Mouse (Mus musculus) C2C12 (cell line): ENCODE measurements around the gene Zglp1.

Source experiments
- CEBPB ChIP-seq: IDR thresholded peaks from one replicate; pipeline ENCODE4 v1.6.1; 2011; ENCODE audit warnings: low read depth, mild to moderate bottlenecking, control low read depth, moderate library complexity
- CTCF ChIP-seq: IDR thresholded peaks from one replicate; pipeline ENCODE4 v1.5.1; 2011; ENCODE audit not compliant: control insufficient read depth, insufficient read depth, insufficient read length
- FOSL1 ChIP-seq: IDR thresholded peaks from one replicate; pipeline ENCODE4 v1.8.0; 2011; ENCODE audit warnings: mild to moderate bottlenecking, low read length; ENCODE audit not compliant: poor library complexity, insufficient read depth, severe bottlenecking
- MAX ChIP-seq: IDR thresholded peaks from one replicate; pipeline ENCODE4 v1.6.1; 2011; ENCODE audit warnings: mild to moderate bottlenecking, control low read depth
- MYOD1 ChIP-seq: IDR thresholded peaks from one replicate; pipeline ENCODE4 v1.6.1; 2011; ENCODE audit warnings: low read depth; ENCODE audit not compliant: control insufficient read depth, insufficient read length
- MYOG ChIP-seq: IDR thresholded peaks from one replicate; pipeline ENCODE4 v1.6.1; 2011; ENCODE audit not compliant: control insufficient read depth, insufficient read length; ENCODE audit errors: extremely low read depth
- USF1 ChIP-seq: IDR thresholded peaks from one replicate; pipeline ENCODE4 v1.6.1; 2011; ENCODE audit warnings: low read depth, mild to moderate bottlenecking, control low read depth, moderate library complexity

DNA sequence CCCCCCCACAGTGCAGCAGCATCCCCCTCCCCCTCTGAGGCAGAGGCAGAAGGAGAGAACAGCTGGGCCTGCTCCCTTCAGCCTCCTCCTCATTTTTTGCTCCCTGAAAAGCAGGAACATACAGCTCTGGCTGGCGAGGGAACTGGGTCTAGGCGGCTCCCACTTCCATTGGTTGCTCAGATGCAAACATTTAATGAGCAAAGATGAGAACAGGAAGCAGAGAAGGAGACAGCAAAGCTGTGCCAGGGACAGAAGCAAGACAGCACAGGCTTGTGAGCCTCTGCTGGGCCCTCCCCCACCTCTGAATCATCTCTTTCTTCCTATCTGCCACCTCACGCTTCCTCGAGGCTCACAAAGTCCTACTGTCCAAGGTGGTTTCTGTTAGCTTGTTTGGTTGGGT, 25.6 kb downstream of the Zglp1 start:
- TF ChIP-seq CTCF (no peak), MYOG (no peak), USF1 (no peak), MAX (no peak), FOSL1 (no peak), CEBPB (no peak), MYOD1 (no peak)
